Mouse (Mus musculus) heart, embryonic 14.5 days (tissue): Measurements from ENCODE around the gene Wfdc1. TPM values are rescaled to one million over a fixed set of nuclear protein-coding genes. Genes with fewer than 3 reads are reported as not detected.

Experiments
- ATAC-seq: fragments of 200-750 bp; cut with Nextera tagmentation; 2 replicates; pipeline ENCODE4 v1.8.0; 2017; ENCODE audit warnings: low read depth, moderate TSS enrichment; ENCODE audit not compliant: insufficient number of reproducible peaks, insufficient read depth, low FRiP score
- H3K27ac ChIP-seq, 2 experiments: fragments of 200-500 bp in 1 of 2; fragments of 300-500 bp in 1 of 2; sonication (generic) in 1 of 2; replicated peaks in 1 of 2; 2 replicates each; pipeline ENCODE4 v1.5.1; 2012 to 2014; ENCODE audit warnings: low read depth in 2 of 2, low read length in 2 of 2, control low read depth in 1 of 2, mild to moderate bottlenecking in 1 of 2, mixed read lengths in 1 of 2; ENCODE audit not compliant: control insufficient read depth in 1 of 2, insufficient read depth in 1 of 2
- H3K27me3 ChIP-seq: fragments of 300-500 bp; sonication (generic); 2 replicates; pipeline ENCODE4 v1.6.1; 2014; ENCODE audit warnings: mild to moderate bottlenecking, low read length, control low read depth; ENCODE audit not compliant: control insufficient read depth, insufficient read depth
- H3K36me3 ChIP-seq: fragments of 300-500 bp; sonication (generic); 2 replicates; pipeline ENCODE4 v1.6.1; 2014; ENCODE audit warnings: mild to moderate bottlenecking, control low read depth, low read length, mixed read lengths; ENCODE audit not compliant: control insufficient read depth, insufficient read depth
- H3K4me1 ChIP-seq, 2 experiments: fragments of 200-500 bp in 1 of 2; fragments of 300-500 bp in 1 of 2; sonication (generic) in 1 of 2; 2 replicates each; pipeline ENCODE4 v1.6.1; 2012 to 2014; ENCODE audit warnings: low read length in 2 of 2, control low read depth in 1 of 2, mixed read lengths in 1 of 2; ENCODE audit not compliant: control insufficient read depth in 2 of 2, insufficient read depth in 2 of 2
- H3K4me2 ChIP-seq: fragments of 300-500 bp; sonication (generic); 2 replicates; pipeline ENCODE4 v1.6.1; 2014; ENCODE audit warnings: mild to moderate bottlenecking, low read length
- H3K4me3 ChIP-seq, 2 experiments: fragments of 200-500 bp in 1 of 2; fragments of 300-500 bp in 1 of 2; sonication (generic) in 1 of 2; 2 replicates each; pipeline ENCODE4 v1.5.1; 2012 to 2014; ENCODE audit warnings: low read length in 2 of 2, mild to moderate bottlenecking in 2 of 2, control low read depth in 1 of 2, low read depth in 1 of 2, moderate library complexity in 1 of 2; ENCODE audit not compliant: control insufficient read depth in 1 of 2, insufficient read depth in 1 of 2
- H3K9ac ChIP-seq: fragments of 300-500 bp; sonication (generic); 2 replicates; pipeline ENCODE4 v1.6.1; 2014; ENCODE audit warnings: mild to moderate bottlenecking, low read length
- H3K9me3 ChIP-seq: fragments of 300-500 bp; sonication (generic); 2 replicates; pipeline ENCODE4 v1.6.1; 2016; ENCODE audit warnings: low read length, control low read depth; ENCODE audit not compliant: control insufficient read depth
- WGBS: fragments of 180-500 bp; shearing (Covaris S2); extraction: QIAGEN DNeasy Blood & Tissue Kit; methylation state at CpG from one replicate; pipeline ENCODE4 v1.1.7; 2014; 5-methylcytosine and 5-hydroxymethylcytosine counted together
- polyA plus RNA-seq: library from polyadenylated mRNA; unstranded; fragments of >200 nt; fragmentation: Nextera tagmentation; extraction: Ambion mirVana; gene quantifications from 2 replicates; pipeline ENCODE4 v1.2.1, GENCODE M21; 2014

Wfdc1 gene
- polyA plus RNA-seq, 1 experiment from 2014 or later = 6.8 TPM

DNA sequence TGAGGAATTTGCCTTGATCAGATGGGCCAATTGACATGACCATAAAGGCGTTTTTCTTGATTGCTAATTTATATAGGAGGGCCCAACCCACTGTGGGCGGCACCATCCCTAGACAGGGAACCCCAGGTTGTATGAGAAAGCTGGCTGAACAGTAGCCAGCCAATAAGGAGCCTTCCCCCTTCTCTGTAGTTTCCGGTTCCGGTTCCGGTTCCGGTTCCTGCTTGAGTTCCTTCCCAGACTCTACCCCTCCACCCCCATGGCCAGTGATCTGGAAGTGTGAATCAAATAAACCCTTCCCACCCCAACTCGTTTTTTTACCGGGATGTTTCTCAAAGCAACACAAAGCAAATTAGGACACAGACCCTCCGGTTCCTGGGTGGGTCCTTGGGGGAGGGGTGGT lies 33.9 kb upstream of the Wfdc1 start:
- 82% methylated on average over 9 of the region's 9 CpGs for WGBS
- peaks cover 10 to 15% of the 10 kb centered on the region in 2 experiments; a peak in 2 of 4 replicates for H3K4me1 ChIP-seq
- no peak overlapping the region for H3K4me2 ChIP-seq
- no peaks in the 10 kb centered on the region for H3K9me3 ChIP-seq
- no peak overlapping the region for H3K4me3 ChIP-seq
- no peak overlapping the region for H3K27ac ChIP-seq
- no peaks in the 10 kb centered on the region for H3K36me3 ChIP-seq
- peaks cover 25% of the 10 kb centered on the region for H3K27me3 ChIP-seq
- no peak overlapping the region for H3K9ac ChIP-seq
- no peak for ATAC-seq

- H3K27ac ChIP-seq = no peak overlapping the region
- ATAC-seq = no peak
- peaks cover 25% of the 10 kb centered on the region for H3K27me3 ChIP-seq
- no peak overlapping the region for H3K4me3 ChIP-seq
- WGBS = 38% methylated on average over 29 of the region's 29 CpGs
- no peak overlapping the region for H3K4me2 ChIP-seq
- H3K36me3 ChIP-seq = no peaks in the 10 kb centered on the region
- peaks cover 9 to 11% of the 10 kb centered on the region in 2 experiments; a peak in 2 of 4 replicates for H3K4me1 ChIP-seq
- H3K9me3 ChIP-seq = no peaks in the 10 kb centered on the region
- no peak overlapping the region for H3K9ac ChIP-seq
Observed at GRCm38 (mm10) chr8:119632909-119633308, 33.3 kb upstream of the Wfdc1 start.

- no peaks in the 10 kb centered on the region for H3K36me3 ChIP-seq
- no peak overlapping the region for H3K4me3 ChIP-seq
- peaks cover 8 to 11% of the 10 kb centered on the region in 2 experiments; a peak in 2 of 4 replicates for H3K4me1 ChIP-seq
- no peak overlapping the region for H3K4me2 ChIP-seq
- WGBS = 29% methylated on average over 14 of the region's 14 CpGs
- peaks cover 25% of the 10 kb centered on the region for H3K27me3 ChIP-seq
- no peak overlapping the region for H3K27ac ChIP-seq
- H3K9me3 ChIP-seq = no peaks in the 10 kb centered on the region
- no peak for ATAC-seq
- H3K9ac ChIP-seq = no peak overlapping the region
Observed at GRCm38 (mm10) chr8:119634616-119635336, 31.4 kb upstream of the Wfdc1 start.

DNA sequence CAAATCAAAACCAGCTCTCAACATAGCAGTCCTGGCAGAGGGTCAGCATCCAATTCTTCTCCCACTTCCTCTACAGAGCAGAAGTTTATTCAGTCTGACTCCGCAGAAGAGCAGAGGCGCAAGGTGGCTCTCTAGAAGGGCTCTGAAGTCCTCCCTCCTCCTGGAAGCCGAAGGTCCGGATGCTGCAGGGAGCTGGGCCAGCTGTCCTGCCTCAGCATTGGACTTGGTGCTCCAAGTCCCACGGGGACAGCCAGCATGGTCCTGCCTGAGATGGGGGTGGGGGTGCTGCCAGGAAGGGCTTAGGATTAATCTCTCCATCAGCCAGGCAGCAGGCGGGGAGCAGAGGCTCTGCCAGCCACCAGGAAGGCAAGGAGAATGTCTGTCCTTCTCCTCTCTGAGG lies 30.8 kb upstream of the Wfdc1 start, which contains the start of gene Kcng4:
Gene Kcng4 (minus strand): TSS at position 303 of the 400 bp plus-strand sequence.
- H3K36me3 ChIP-seq = no peaks in the 10 kb centered on the region
- ATAC-seq = no peak
- H3K27me3 ChIP-seq = peaks cover 25% of the 10 kb centered on the region
- peaks cover 8 to 11% of the 10 kb centered on the region in 2 experiments; a peak in 2 of 4 replicates for H3K4me1 ChIP-seq
- H3K9me3 ChIP-seq = no peaks in the 10 kb centered on the region
- 28% methylated on average over 6 of the region's 6 CpGs for WGBS
- H3K4me2 ChIP-seq = no peak within 1 kb of the TSS
- H3K4me3 ChIP-seq = no peak within 1 kb of the TSS
- H3K27ac ChIP-seq = no peak within 1 kb of the TSS
- H3K9ac ChIP-seq = no peak within 1 kb of the TSS

DNA sequence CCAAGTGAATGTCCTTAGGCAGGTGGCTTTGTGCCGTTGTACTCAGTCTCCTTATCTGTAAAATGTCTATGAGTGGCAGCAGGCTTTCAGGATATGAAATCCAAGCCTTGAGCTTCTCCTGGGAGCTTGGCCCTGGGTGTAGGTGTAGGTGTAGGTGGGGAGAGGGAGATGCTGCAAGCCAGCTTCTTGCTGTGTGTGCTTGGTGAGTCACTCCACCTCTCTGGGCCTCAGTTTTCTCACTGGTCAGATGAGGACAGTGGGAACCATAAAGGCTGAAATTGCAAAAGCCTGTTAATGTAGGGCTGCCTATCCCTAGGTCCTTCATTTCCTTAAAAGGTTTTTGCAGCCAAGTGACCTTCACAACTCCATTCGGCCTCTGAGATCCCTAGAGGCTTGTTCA lies 30.2 kb upstream of the Wfdc1 start:
- no peak overlapping the region for H3K4me2 ChIP-seq
- H3K9ac ChIP-seq = no peak overlapping the region
- 25% methylated on average over 2 of the region's 2 CpGs for WGBS
- H3K36me3 ChIP-seq = no peaks in the 10 kb centered on the region
- H3K27ac ChIP-seq = no peak overlapping the region
- H3K4me3 ChIP-seq = no peak overlapping the region
- no peak for ATAC-seq
- H3K4me1 ChIP-seq = peaks cover 8 to 11% of the 10 kb centered on the region in 2 experiments; a peak in 2 of 4 replicates
- no peaks in the 10 kb centered on the region for H3K9me3 ChIP-seq
- peaks cover 25% of the 10 kb centered on the region for H3K27me3 ChIP-seq

DNA sequence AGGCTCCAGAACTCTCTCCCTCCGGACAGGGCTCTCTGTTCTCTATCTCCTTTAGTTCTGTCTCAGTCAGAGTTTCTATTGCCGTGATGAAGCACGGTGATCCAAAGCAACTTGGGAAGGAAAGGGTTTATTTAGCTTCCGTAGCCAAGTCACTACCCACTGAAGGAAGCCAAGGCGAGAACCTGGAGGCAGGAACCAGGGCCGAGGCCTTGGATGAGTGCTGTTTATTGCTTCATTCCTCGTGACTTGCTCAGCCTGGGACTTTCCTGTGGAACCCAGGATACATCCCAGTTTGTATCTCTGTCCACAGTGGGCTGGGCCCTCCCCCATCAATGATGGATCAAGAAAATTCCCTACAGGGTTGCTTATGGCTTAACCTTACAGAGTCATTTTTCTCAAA lies 29.4 kb upstream of the Wfdc1 start:
- ATAC-seq = no peak
- Histone ChIP-seq H3K36me3 (no peaks in the 10 kb centered on the region), H3K4me2 (no peak overlapping the region), H3K9ac (no peak overlapping the region), H3K27me3 (peaks cover 22% of the 10 kb centered on the region), H3K27ac (no peak overlapping the region), H3K4me3 (no peak overlapping the region), H3K4me1 (peaks cover 8 to 11% of the 10 kb centered on the region in 2 experiments; a peak in 2 of 4 replicates), H3K9me3 (no peaks in the 10 kb centered on the region)
- 67% methylated on average over 7 of the region's 7 CpGs for WGBS

DNA sequence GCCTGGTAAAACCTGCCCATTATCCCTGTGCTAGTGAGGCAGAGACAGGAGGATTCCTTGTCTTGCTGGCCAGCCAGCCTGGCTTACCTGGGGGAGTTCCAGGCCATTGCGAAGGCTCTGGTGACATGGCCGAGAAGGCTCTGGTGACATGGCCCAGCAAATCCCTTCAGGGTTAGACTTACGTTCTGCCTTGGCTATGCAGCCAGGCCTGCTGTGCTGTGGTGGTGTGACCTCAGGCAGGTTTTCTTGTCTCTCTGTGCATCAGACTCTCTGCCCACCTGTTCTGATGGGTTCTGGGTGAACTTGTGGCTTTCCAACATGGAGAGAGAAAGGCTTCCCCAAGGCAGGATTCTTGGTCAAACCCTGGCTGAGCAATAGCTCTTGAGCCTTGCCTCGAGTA lies 28.8 kb upstream of the Wfdc1 start:
- peaks cover 8 to 11% of the 10 kb centered on the region in 2 experiments; a peak in 2 of 4 replicates for H3K4me1 ChIP-seq
- H3K27ac ChIP-seq = no peak overlapping the region
- H3K36me3 ChIP-seq = no peaks in the 10 kb centered on the region
- ATAC-seq = no peak
- peaks cover 16% of the 10 kb centered on the region for H3K27me3 ChIP-seq
- no peak overlapping the region for H3K4me3 ChIP-seq
- 81% methylated on average over 4 of the region's 4 CpGs for WGBS
- H3K9ac ChIP-seq = no peak overlapping the region
- H3K4me2 ChIP-seq = no peak overlapping the region
- no peaks in the 10 kb centered on the region for H3K9me3 ChIP-seq
